Mouse (Mus musculus): ENCODE data around the gene Pbx2.

The Pbx2 gene

DNA sequence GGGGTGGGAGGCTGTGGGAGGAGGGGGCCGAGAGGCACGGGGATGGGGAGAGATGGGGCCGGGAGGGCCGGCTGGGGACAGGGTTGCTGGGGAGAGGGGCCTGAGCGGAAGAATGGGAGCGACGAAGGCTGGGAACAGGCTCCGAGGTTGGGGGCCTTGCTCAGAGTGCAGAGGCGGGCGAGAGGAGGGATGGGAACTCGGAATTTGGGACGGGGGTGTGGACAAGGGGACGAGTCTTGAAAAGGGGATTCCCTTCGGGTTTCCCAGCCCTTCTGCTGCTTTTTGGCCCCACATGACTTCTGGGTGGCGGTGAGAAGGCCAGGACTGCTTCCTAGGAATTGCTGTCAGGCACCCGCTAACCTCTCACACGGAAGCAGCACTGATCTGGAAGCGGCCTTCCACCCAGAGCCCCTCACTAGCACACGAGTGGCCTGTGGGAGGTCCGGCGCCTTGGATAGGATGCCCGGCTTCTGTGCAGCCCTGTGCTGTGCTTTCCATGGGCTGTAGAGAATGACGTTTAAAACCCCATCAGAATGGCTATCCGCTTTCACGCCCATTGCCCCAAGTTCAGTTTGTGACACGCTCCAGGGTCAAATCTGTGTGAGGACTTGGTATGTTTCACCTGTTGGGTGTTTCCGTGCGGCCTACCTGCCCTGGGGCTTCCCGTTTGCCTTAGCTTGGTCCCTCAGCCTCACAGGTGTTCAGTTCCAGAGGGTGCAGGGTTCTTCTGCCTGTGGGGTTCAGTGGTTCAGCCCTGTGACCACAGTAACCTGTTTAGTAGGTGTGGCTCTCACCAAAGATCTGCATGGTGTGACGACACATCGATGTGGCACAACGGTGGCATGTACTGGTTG is 15.3 kb downstream of the Pbx2 start:
- no peak for TF ChIP-seq GATA4 (IDR thresholded peaks at IDR 0.05; ENCODE audit: insufficient replicate concordance, low read length)

DNA sequence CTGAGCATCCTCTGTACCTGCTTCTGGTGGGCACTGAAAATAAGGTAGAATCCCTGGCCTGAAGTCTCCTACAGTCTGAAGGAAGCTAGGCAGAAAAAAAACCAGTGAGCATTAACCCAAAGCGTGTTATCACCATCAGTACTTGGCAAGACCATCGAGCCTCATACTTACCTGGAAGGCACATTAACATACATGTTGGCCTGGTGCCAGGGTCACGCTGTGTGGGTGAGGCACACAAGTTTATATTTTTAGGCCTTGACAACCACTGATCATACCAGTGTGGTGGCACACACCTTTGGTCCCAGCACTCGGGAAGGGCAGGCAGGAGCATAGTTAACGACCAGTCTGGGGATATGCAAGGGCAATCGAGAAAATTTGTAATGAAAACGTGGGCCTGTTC is 16.9 kb downstream of the Pbx2 start:
- no peak for TF ChIP-seq GATA4 (IDR thresholded peaks at IDR 0.05; ENCODE audit: insufficient replicate concordance, low read length)

DNA sequence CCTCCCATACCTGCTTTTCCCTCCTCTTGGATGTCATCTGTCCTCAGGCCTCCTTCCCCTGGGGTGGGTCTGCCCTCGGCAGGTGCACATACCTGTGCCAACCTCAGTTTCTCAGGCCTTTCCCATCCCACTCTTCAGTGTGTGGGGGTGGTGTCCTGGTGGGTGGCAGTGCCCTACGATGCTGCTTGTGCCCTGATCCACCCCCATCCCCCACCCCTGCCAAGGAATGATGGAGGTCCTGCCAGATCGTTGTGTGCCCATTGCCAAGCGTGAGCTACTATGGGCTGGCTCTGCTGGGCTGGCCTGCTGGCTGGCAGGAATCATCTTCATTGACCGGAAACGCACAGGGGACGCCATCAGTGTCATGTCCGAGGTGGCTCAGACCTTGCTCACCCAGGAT is 20.0 kb downstream of the Pbx2 start:
- TF ChIP-seq GATA4 (IDR thresholded peaks at IDR 0.05; ENCODE audit: insufficient replicate concordance, low read length): no peak

DNA sequence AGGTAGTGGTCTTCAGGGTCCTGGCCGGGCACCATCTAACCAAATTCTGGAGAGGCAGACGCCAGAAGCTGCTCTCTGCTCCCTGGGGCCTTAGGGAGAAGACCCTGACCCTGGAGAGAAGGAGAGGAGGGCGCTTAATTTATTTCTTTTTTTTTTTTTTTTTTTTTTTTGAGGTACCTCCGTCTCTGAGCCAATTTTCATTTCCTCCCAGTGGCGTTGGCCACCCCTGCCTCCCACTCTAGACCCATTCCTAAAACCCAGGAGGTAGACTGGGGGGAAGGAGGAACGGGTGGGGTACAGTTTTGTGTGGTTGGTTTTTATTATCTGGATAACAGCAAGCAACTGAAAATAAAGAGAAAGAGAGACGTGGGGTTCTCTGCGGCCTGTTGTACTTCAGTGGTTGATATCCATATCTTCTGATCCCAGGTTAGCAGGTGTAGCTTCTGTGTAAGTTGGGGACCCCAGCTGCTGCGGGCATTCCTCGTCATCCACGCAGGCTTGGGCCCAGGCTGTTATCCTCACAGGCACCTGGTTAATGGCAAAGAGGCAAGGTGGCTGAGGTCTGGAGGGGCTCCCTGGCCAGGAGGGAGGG is 22.1 kb downstream of the Pbx2 start:
- TF ChIP-seq GATA4 (IDR thresholded peaks at IDR 0.05; ENCODE audit: insufficient replicate concordance, low read length): no peak

DNA sequence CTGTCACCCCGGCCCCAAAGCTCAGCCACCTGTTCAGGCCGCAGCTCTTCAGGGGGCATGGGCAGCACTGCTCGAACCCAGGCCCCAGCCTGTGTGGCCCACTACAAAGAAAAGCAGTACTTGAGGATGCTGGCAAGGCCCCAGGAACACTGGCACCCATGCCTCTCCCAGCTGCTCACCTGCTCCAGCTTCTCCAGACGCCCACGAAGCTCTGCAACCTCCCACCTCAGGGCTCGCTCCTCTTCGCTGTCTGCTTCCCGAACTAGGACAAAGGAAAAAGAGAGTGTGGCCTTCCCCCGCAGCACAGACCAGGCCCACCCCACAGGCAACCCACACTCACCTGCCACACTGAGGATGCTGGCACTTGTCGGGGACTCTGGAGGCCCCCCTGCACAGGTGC is 22.8 kb downstream of the Pbx2 start:
- TF ChIP-seq GATA4 (IDR thresholded peaks at IDR 0.05; ENCODE audit: insufficient replicate concordance, low read length): no peak

DNA sequence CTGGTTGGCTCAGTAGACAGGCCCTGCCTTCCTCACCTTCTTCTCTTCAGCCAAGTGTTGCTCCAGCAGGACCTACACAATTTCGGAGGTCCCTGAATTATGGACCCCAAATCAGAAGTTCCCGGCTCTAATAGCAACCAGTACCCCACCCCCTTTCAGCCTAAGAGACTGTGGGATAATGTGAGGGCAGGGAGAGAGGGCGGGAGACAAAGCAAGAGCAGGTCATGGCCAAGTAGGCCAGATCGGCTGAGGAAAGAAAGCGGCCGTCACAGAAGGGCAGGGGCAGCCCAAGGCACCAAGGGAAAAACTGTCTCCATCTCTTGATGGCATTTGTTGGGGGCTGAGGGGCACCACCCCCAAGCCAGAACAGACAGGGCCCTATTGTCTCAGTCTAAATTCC is 24.8 kb downstream of the Pbx2 start, which contains the start of gene Egfl8:
Gene Egfl8 (minus strand): TSS at position 101 of the 400 bp plus-strand sequence.
- no peak for TF ChIP-seq GATA4 (IDR thresholded peaks at IDR 0.05; ENCODE audit: insufficient replicate concordance, low read length)

DNA sequence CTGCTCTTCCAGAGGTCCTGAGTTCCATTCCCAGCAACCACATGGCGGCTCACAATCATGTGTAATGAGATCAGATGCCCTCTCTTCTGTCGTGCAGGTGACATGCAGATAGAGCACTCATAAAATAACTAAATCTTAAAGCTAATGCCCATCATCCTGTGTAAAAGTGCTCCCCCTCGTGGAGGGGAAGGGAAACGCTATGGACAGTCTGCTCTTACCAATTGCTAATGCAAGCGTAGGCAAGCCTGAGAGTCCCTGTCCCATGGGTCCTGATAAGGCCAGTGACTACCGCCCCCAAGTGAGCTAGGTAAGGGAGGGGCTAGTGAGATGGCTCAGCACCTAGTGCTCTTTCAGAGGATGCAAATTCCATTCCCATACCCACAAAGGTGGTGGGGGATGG is 27.9 kb downstream of the Pbx2 start:
- no peak for TF ChIP-seq GATA4 (IDR thresholded peaks at IDR 0.05; ENCODE audit: insufficient replicate concordance, low read length)

DNA sequence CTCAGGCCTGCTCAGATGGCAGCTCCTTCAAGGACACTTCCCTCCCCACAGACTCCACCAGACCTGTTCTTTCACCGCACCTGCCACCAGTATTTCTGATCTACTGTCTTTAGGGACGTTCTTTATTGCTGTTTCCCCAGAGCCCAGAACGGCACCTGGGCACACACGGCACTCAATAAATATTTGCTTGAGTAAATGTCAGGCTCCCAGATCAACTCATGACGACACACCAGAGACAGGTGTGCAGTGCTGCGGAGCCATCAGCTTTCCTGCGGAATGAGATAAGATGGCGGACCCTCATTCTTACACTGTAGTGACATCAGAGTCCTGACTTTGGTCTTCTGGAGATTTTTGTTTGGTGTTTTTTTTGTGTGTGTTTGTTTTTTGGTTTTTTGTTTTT is 29.9 kb downstream of the Pbx2 start:
- TF ChIP-seq GATA4 (IDR thresholded peaks at IDR 0.05; ENCODE audit: insufficient replicate concordance, low read length): no peak

DNA sequence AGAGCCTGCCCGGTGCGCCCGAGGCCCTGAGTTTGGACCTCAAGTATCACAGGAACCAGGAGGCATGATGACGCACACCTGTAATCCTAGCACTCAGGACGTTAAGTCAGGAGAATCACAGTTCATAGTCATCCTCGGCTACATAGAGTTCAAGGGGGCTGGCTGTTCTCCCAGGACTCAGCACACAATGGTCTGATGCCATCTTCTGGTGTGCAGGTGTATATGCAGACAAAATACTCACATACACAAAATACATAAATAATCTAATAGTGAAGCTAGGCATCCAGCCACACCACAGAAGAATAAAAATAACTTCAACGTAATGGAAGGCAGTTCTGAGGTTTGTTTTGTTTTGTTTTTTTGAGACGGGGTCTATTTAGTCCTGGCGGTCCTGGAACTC is 32.1 kb downstream of the Pbx2 start:
- no peak for TF ChIP-seq GATA4 (IDR thresholded peaks at IDR 0.05; ENCODE audit: insufficient replicate concordance, low read length)

DNA sequence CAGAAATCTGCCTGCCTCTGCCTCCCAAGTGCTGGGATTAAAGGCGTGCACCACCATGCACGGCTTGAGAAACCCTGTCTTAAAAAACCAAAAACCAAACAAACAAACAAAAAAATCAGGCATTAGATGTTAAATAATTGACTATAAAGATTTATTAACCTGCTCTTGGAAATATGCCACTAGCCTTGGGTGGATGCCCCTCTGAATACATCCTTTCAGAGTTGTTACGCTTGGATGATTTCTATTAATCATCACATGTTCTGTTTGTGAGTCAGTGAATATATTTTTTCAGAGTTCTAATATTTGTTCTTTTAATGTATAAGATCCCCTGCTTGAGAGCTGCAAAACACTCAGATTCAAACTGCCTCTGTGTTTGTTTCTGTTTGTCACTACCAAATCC is 33.9 kb downstream of the Pbx2 start:
- no peak for TF ChIP-seq GATA4 (IDR thresholded peaks at IDR 0.05; ENCODE audit: insufficient replicate concordance, low read length)

DNA sequence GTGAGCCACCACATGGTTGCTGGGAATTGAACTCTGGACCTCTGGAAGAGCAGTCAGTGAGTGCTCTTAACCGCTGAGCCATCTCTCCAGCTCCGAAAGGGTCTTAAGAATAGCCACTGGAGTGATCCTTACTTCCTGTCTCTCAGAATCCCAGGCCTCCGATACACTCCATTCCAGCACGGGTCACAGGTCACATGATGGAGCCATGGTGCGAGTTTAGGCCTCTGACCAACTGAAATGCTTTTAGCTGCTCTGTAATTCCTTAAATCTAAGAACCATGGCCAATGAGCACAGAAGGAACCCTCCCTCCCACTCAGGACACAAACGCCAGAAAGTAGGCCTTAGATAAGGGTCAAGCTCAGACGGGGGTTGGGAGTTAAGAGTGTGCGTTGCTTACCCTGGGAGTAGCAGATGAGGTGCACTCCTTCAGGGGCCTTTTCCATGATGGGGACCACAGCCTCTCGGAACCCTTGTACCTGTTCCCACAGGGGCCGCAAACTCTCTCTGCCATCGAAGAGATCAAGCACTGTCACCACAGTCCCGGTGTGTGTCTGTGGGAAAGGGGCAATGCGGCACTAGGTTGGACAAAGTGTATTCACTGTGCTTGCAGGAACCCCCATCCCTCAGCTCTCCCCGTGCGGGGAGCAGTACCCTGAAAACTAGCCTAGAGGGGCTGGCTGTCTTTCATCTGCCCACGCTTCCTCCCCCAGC is 35.2 kb downstream of the Pbx2 start:
- TF ChIP-seq GATA4 (IDR thresholded peaks at IDR 0.05; ENCODE audit: insufficient replicate concordance, low read length): no peak

DNA sequence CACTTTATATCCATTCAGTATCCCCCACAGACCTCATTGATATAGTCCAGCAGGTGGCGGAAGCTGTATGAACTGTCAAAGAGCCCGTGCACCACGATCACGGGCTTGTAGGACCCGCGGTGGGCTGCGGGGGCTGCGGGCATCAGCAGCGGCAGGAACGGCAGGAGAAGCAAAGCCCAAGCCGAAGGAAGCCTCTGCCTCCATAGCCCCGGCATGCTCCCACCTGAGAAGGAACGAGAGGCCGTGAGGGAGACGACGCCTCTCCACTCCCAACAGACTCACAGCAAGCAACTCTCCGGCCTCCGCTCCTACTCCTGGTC is 35.7 kb downstream of the Pbx2 start:
- no peak for TF ChIP-seq GATA4 (IDR thresholded peaks at IDR 0.05; ENCODE audit: insufficient replicate concordance, low read length)

DNA sequence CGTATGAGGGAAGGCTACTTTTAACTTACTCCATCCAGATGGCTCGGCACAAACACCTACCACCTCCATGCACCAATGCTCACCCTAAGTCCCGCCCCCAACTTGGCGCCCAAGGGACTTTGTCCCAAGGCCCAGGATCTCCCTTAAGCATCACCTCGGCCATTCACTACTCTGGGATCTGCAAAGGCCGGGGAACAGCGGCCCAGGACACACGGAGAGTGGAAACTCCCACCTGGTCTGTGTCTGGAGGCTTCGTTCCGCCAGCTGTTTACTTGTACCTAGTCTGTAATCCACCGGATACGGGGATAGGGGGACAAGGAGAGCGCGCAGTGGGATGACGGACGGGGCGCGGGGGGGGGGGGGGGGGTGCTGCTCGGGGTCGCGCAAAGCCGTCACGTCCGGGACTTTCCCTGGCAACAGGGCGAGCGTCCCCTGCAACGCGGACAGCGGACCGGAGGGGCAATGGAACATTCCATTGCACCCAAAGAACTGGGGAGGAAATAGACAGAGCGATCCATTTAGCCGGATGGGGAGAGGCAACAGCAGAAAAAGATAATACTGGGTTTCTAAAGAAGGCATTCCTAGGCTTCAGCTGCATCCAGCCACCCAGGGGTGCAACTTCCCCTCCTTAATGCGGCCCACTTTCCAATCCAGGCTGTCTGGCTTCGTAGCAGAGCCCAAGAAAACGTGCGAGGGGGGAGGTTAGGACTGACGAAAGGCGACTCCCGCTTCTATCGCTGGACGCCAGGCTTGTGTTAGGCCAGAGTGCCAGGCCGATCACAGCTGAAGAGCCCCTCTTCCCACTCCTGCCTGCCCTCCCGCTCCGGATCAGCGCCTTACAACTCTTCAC is 36.3 kb downstream of the Pbx2 start:
- TF ChIP-seq GATA4 (IDR thresholded peaks at IDR 0.05; ENCODE audit: insufficient replicate concordance, low read length): peak; percentile 52; the same call in 1 of the 2 replicates

DNA sequence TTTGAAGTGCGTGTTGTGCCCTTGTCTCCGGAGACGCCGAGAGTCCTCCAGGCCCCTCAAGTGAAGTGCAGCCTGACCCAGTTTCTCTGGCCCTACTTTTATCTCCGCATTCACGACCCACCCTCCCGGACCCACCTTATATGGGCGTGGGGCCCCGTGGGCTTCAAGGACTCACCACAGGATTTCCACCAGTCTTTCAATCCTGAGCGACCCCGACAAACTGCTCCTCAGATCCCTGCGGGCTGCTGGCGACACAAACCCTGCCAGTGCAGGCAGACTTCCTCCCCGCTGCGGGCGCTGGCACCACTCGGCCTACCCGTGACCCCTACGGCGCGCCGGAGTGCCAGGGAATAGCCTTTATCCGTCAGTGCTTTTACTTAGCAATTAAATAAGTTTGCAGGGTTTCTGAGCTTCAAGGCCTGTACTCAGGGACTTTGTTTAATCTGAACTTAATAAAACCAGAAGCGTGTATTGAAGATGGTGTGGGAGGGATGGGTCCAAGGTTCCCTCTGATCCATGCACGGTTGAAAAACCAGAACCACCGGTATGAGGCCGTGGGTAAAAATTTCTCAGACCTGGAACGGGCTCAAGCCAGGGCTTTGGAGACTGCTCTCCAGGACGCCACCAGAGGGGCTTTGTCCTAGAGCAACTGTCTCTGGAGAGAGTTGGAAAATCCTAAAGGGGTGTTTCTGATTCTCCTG is 37.0 kb downstream of the Pbx2 start, which contains the start of gene Ppt2:
Gene Ppt2 (minus strand): TSS at position 568 of the 701 bp plus-strand sequence.
- no peak for TF ChIP-seq GATA4 (IDR thresholded peaks at IDR 0.05; ENCODE audit: insufficient replicate concordance, low read length)

DNA sequence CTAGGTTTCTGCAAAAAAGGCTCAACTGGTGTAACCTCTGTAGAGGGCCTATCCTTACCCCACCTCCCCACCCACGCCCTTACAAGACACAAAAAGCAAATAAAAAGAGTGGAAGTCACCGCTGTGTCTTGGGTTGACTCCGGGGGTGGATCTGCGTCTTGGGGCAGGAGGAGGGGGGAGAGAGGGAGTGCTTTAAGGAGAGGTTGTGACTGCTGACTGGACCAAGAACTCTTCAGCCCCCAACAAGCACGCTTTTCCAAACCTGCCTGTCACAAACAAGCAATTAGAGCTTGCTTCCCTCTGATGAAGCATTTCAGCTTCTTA is 37.5 kb downstream of the Pbx2 start:
- no peak for TF ChIP-seq GATA4 (IDR thresholded peaks at IDR 0.05; ENCODE audit: insufficient replicate concordance, low read length)
